Mouse (Mus musculus) right cerebral cortex, postnatal 10 days (tissue): ENCODE results near the gene Slc4a4.
"Not testable (repeated sequence)": the region's sequence is repeated elsewhere in the genome, so short reads cannot be mapped to it uniquely, and the experiment has no call there.

Experiments
- DNase-seq, 2 experiments: peaks; one replicate each; pipeline ENCODE4 v3.0.0; 2021; ENCODE audit warnings: low spot score in 2 of 2

Slc4a4 gene

DNA sequence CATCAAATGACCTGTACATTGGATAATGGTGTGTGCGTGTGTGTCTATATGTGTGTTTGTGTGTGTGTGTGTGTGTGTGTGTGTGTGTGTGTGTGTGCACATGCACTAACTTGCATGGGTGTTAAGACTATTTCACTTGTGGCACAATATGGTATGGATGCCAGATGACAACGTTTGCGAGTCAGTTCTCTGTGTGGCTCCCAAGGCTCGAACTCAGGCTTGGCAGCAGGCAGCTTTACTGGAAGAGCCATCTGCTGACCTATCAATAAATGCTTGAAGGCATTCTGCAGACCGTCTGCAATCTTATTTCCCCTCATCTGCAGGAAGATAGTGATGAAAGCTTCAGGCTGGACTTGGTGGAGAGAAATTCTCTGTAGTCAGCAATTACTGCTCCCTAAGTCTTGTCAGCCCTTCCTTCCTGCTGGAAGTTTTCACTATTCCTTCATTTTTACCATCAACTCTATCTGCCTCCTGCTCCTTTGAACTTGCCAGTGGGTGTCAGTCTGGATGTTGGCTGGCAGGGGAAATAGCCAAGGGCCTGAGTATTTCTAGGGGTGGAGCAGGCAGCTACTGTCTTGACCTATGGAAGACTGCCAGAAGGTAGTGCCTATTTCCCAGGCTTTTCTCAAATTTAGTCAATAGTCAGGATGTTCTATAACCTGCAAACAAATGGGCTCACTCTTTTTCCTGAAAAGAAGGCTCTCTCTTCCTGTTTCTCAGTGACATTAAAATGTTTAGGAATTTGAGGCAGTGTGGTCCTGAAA is 73.9 kb downstream of the Slc4a4 start:
- DNase-seq = no peak

DNA sequence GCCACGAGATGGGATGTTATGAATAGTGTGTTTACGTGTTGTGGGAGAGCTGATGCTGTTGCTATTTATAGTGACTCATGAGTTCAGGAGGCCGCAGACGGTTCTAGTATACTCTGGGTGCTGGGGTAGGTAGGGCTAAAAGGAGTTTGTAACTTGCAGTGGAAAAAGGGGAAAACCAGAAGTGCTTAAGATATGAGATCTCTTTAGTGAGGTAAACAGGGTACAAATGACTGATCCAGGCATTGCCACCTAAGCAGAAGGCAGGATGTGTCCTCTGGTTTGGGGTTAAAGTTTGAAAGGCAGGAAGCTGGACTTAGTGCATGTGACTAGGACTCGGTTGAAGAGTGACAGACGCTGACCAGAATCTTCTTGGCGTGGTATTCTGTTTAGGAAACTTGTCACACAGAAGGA is 74.7 kb downstream of the Slc4a4 start:
- DNase-seq = no peak

DNA sequence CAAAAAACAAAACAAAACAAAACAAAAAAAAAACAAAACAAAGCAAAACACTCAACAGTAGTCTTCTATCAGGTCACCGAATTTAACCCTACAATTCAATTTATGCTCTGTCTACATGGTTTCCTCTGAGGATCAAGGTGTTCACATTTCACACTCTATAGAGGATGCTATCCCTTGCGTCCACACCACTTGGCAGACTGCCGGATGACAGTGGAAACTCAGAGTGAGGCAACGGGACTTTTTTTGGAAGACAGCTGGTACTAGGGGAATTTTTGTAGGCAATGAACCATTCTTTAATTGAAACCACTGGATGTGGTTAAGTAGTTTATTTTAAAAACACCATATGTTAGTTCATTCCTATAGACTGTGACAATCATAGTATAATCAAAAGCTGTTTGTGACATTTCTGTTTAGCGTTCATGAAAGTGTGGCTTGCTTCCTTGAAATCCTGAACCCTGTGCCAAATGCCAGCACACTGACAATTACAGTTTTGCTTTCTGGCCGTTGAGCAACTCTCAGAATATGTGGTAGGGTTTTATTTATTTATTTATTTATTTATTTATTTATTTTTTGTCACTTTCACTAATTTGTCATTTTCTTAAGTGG is 78.2 kb downstream of the Slc4a4 start:
- DNase-seq = no peak

DNA sequence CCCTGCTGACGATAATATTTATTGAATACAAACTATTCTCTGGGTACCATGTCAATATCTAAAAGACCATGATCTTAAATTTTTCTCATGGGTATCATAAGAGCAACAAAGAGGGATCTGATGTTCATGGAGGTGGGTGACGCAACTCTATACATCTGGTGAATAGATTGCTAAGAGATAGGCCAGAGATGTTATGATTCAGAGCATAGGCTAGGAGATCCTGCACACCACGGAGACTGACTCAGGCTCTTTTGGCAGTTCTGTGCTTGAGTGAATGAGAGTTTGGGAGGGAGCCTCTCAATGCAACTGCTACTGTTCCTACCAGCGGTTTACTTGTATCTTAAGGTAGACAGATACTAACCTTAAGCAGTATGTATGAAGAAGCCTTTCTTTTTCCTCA is 79.9 kb downstream of the Slc4a4 start:
- DNase-seq = no peak

DNA sequence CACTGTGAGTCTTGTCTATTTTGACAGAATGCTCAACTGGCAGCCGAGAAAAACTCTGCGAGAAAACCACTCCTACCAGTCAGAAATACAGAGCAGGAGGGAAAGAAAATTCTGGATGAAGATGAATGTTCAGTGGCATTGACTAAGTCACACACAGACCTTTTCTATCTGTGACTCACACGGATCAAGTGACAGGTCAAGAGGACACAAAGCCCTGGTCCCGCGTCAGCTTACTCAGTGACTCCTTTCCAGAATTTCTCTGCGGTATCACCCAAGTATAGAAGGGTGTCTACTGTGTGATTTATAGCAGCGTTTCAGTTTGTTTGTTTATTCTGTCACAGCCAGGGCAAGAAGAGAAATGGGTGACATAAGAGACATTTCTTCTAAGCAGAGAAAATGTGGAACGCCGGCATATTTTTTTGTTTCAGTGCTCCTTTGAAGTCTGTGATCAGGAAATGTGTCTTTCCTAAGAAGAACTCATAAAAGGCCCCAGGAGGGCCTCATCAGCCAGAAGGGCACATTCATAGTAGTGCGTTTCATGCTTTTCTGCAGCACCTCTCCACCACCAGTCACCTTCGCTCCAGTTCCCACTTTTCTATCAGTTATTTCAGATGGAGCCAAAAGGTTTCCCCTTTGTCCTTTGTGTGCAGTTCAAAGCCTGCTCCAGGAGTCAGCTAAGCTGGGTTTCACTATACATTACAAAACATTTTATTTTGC is 82.5 kb downstream of the Slc4a4 start:
- no peak for DNase-seq

DNA sequence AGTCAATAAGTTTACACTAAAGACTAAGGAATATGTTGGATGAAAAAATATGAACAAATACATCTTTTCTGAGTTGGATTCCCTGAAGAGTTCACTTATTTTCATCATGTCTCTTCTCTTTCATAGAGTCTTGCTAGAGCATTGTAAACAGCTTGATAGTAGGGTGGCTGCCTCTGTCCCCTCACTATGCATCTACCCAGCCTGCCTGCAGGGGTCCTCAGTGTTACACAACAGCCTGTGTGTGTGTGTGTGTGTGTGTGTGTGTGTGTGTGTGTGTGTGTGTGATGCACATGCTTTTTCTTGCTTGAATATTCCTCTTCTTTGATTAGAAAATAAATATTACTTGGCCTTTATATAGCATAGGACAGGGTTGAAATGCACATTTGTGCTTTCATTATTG is 84.9 kb downstream of the Slc4a4 start:
- DNase-seq = no peak

DNA sequence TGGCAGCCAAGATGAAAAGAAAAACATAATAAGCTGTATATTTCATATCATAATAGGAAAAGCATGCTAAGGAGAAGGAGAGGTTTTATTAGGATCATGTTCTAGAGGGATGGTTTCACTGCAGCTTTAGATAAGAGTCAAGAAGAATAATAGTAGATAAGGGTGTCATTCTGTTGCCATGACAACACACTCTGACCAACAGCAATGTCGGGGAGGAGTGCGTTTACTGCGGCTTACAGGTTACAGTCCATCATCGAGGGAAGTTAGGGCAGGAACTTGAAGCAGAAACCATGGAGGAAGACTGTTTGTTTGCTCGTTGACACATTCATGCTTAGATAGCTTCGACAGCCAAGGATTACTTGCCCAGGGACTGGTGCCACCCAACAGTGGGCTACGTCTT is 85.7 kb downstream of the Slc4a4 start:
- no peak for DNase-seq

DNA sequence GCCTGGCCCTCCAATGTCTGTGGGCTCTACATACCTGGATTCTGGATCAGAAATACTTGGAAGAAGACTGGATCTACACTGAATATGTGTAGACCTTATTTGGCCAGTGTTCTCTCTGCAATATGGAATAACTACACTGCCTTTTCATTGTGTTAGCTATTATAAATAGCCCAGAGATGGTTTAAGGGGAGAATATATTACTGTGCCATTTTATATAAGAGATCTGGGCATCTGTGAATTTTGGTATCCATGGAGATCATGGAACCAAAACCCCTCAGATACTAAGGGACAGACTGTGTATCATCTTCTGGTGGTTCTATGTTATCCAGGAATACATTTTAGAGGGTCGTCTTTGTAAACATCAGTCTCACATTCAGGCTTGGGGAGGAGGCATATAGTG is 86.5 kb downstream of the Slc4a4 start:
- no peak for DNase-seq

DNA sequence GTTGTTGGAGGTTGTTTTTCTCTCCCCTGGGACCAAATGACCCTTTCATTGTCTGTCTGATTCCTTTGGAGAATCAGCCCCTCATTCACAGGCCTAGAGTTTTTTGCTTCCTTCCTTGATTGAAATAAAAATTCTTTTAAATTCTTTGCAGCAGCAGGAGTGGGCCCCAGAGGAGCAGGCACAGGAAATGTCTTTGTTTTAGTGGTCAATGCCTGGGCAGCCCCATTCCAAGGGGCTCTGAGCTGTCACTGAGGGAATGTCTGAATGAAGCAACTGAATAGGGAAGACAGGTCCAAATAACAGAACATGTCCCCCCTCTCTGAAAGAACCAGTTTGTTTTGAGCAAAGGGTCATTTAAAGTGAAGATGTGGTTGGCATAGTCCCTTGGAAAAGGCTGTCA is 89.1 kb downstream of the Slc4a4 start:
- DNase-seq = peak in 1 of 2 experiments; percentile 43

DNA sequence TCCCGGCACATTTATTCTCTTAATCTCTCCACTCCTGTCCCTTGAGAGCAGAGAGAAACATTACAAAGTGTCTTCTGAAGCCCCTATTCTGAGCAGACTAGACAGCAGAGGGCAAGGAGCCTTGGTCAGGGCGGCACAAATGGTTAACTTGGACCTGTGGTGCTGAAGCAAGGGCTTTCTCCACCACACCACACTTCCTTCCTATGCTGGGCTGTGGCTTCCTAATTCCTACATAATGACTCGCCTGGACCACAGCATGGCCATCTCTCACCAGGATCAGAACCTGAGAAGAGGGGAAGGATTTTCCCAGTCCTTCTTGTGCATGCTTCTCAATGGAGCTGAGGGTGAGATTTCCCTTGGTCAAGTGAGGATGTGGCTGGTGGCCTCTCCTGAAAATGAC is 89.8 kb downstream of the Slc4a4 start:
- no peak for DNase-seq

DNA sequence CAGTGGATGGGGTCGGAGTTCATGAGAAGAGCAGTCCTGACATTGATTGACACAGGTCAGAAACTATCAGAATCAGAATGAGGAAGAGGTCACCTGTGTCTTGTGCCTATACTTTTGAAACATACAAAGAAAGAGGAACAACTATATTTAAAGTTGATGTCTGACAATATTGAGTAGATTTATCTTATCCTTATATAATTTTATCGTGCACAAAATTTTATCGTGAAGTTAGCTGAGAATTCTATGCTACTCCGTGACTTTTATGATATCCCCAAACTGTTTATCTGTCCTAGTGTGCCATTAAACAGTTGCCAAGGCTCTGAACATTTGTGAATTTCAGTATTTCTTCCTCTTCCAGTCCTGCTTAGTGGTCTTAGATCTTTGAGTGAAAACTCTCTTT is 94.1 kb downstream of the Slc4a4 start:
- no peak for DNase-seq

DNA sequence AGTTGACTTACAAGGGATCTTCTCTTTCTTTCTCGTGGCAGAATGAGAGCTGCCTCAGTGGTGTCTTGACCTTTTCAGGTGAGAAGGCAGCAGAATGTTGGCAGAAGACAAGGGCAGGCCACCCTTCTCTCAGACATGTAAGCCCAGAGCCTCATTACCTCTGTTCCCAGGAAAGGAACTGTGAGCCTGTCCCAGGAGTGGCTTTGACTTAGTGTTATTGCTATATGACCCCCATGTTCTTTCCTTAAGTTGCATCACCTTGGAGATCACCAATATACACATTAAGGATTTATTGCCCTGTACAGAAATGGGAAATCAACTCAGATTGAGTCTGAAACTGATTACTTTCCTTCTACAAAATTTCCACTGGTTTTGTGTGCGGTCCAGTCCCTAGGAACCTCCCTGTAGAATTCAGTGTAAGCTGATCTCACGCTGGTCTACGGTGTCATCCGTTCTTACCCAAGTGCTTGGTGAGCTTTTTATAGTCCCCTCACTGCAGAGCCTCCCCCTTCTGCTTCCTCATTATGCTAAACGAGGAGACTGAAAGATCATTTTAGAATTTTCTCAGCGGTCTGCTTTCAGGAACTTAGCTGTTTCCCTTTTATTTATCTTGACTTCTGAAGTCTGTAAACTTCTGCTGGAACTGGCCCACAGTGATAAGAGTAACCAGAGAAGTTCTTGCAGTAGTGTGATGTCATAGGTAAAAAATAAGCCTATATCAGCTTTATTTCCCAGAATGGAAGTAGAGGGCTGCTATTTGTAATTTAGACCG is 94.8 kb downstream of the Slc4a4 start:
- no peak for DNase-seq

DNA sequence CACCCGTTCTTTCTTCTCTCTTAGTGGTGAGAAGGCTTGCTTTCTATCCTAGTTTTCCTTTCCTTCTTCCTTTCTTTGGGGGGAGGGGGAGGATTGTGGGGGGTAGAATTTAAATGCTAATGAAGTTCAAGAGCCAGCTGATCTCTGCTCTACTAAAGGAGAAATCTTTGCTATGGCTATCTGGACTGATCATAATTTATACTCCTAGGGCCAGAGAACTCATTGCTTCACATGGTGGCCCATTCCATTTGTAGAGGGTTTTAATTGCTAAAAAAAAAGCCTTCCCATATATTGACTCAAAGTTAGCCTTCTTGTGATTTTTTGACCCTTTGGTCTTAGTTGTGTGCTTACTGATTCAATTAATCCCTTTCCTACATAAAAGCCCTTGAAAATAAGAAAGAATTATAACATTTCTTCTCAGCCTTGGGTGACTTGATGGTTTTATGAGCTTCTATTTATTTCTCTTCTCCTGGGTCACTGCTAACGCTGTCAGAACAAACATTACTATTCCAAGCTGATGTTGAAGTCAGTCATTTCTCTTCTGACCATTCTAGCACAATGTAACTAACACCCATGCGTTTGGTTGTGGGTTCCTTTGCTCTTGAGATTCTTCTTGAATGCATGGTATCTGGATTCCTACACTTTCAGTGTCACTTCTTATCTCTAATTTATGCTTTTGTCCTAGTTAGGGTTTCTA is 95.6 kb downstream of the Slc4a4 start:
- no peak for DNase-seq

DNA sequence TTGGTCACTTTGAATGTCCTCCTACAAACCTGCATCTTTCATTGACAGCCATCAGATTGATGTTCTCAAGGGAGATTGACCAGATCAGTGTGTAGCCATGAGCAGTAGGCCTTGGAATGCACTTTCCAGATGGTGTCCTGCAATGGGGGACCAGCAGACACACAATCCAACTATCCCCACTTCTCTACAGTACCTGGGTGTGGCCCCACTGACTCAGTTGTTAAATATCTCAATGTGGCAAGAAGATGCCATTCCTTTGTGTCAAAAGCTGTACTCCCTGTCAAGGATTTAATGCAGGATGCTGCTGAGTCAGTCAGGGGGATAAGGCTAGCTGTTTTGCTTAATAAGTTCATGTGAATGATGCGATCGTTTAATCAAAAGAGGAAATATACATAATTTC is 96.6 kb downstream of the Slc4a4 start:
- no peak for DNase-seq

DNA sequence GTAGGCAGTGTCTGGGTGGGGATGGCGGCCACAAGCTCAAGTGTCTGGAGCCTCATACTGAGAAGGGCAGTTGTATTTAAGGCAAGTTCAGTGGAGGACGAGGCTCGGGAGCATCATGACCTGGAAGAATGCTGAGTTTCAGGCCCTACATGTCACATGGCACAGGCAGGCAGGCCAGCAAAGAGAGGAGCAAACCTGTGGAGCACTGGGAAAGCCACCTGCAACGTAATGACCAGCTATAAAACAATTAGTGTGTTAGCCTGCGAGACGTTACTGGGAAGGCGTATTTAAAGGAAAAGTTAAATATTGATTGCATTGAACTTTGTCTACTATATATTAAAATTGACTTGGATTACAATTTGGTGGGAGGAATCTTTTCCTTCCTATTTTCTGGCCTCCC is 97.0 kb downstream of the Slc4a4 start:
- DNase-seq = no peak

DNA sequence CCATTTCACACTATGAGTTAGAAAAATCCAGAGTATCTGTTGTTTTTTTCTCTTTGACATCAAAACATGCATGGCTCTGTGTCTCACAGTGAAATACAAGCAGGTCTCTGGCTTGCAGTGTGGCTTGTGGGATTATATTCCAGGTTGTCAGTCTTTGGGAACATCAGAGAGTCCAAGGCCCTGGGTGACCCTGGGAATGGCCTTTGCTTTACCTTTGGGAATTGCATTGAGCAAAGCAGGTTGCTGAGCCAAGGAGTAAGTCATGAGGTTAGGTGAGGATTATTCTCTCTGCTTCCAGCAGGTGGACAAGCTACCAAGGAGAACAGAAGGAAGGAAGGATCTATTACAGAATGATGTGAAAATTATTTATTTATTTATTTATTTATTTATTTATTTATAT is 102.4 kb downstream of the Slc4a4 start:
- DNase-seq = no peak

DNA sequence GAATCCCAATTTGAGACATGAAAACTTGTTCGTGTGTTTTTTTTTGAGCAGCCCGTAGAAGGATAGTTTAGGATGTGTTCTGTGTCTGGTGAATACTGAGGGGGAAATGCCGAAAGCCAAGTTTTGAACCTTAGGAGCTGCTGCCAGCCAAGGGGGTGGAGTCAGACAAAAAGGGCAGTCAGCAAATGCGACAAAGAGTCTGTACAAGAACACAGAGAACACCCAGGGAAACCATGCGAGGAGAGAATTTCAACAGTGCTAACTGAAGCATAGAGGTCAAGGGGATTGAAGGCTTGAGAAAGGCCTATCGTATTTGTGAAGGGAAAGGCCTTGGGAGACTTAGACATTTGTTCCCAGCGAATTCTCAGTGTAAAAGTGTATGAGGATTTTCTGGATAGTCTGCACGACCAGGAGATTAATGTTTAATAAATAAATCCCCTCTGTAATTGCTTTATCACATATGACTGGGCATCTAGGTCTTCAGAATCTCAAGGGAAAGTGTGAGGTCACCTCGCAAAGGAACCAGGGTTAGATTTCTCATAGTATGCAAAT is 103.7 kb downstream of the Slc4a4 start:
- peak; percentile 66 to 72 for DNase-seq

DNA sequence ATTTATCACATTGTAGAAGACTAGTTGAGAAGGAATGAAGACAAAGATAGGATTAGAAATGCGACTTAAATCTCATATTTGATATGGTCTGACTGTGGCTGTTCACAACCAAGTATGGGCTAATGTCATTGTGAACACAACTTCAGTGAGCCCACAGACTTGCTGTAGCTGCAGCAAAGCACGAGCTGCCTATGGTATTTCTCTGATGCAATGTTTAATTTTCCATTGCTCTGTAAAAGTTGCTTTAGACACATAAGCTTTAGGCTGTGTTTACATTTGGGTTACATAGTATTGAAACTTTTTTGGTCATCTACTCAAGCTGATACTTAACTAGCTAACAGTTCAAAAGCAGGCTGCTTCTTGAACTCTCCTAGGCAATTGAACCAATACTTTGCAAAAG is 104.7 kb downstream of the Slc4a4 start:
- DNase-seq = not testable (repeated sequence)

DNA sequence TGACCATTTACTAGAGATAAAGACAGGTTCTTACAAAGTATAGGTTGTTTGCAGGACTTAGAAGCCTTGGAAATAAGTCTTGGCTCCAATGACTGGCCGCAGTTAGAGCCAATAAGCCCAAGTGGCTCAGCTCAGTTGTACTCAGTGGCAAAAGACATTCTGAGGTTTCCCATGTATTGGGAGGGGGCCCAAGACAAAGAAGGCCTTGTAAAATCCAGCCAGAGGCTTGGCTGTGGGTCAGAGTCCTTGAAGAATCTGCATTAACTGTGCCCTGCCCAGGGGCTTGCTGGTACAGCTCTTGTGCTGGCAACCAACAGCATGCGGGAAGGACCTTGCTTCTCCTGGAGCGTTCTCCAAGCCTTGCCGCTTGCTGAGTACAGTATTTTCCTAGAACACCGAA is 107.9 kb downstream of the Slc4a4 start:
- peak; percentile 79 to 87 for DNase-seq

DNA sequence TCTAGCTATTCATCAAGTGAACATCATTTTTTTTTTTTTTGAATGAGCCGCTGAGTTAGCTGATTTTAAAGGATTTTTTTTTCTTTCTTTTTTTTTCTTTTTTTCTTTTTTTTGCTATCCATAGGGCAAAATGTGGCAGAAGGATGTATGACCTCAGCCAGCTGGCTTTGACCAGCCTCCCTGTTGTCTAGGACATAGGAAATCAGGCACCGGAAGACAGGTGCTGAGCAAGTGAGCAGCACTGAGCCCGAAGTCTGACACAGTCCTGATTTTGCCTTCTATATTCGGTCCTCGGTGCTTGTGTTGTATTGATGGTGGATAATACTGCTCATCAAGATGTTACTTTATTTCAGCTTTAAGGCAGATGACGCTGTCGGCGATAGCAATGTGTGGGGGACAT is 109.6 kb downstream of the Slc4a4 start:
- no peak for DNase-seq

DNA sequence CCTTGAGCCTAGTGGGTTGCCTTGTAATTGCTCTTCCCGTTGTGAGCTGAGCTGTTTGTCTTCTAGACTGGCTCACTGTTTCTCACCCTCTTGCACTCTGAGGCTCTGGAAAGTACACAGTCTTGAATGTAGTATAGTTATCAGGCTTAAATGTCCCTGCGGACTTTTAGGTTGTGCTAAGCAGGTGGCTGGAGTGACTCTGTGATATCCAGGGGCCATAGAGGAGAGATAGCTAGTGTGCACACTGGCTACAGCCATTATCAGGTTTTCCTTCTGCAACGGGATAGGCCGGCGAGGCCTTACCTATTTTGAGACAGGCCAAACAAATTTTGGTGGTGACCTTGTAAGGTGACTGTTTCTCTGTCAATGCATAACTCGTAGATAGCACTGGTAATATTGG is 110.7 kb downstream of the Slc4a4 start:
- DNase-seq = no peak
